Mouse (Mus musculus): ENCODE results near the gene Cav1.

DNA sequence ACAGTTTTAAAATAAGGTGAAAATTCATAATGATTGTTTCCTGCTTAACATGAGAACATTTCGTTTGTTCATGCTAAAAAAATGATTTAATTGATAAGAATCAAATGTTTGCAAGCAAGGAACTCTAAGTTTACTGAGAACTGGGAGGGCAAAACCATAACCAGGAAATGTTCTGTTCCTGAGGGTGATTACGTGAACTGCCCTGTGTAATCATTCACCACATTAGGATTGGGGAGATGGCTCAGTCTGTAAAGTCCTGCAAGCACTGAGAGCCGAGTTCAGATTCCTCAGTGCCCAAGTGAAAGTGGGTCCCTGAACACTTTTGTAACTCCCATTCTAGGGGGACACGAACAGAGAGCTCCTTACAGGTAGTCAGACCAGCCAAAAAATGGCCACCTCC is 41.1 kb upstream of the Cav1 start:
- no peak for TF ChIP-seq CTCF (IDR thresholded peaks at IDR 0.05; ENCODE audit: borderline replicate concordance, extremely low read depth, insufficient read depth, insufficient read length)
- TF ChIP-seq POLR2A (IDR thresholded peaks at IDR 0.05; ENCODE audit: borderline replicate concordance, extremely low read depth, insufficient read depth, insufficient read length, poor library complexity, severe bottlenecking): no peak

Measured in brain, embryonic 14.5 days (tissue).